Mouse (Mus musculus): ENCODE measurements at regions not wholly inside any gene's neighbourhood (a gene's known extent, or its start where the extent isn't known, plus 50 kb on each side); places are given as distances from the start of the nearest gene placed in this dataset.

GRCm38 (mm10) chr3:40138671-40139070 lies 392.4 kb upstream of the Intu start:
- Histone ChIP-seq H3K4me3 (ENCODE audit: insufficient read depth, low read length) (no peak overlapping the region), H3K27ac (ENCODE audit: insufficient read depth, low read length) (no peak overlapping the region), H3K4me1 (ENCODE audit: control insufficient read depth, insufficient read depth, low read length) (no peaks in the 10 kb centered on the region)
- no peak for TF ChIP-seq POLR2A (IDR thresholded peaks at IDR 0.05; ENCODE audit: low read depth, low read length)
- TF ChIP-seq CTCF (IDR thresholded peaks at IDR 0.05; ENCODE audit: borderline replicate concordance, insufficient read depth, low read length) = no peak

- TF ChIP-seq POLR2A (IDR thresholded peaks at IDR 0.05; ENCODE audit: low read depth, low read length) (no peak), CTCF (IDR thresholded peaks at IDR 0.05; ENCODE audit: borderline replicate concordance, insufficient read depth, low read length) (no peak)
- Histone ChIP-seq H3K4me3 (ENCODE audit: insufficient read depth, low read length) (no peak overlapping the region), H3K4me1 (ENCODE audit: control insufficient read depth, insufficient read depth, low read length) (no peaks in the 10 kb centered on the region), H3K27ac (ENCODE audit: insufficient read depth, low read length) (no peak overlapping the region)
These were observed 388.9 kb upstream of the Intu start for GRCm38 (mm10) chr3:40142229-40142628.

GRCm38 (mm10) chr3:40158631-40159030 lies 372.5 kb upstream of the Intu start:
- Histone ChIP-seq H3K4me1 (ENCODE audit: control insufficient read depth, insufficient read depth, low read length) (no peaks in the 10 kb centered on the region), H3K27ac (ENCODE audit: insufficient read depth, low read length) (no peak overlapping the region), H3K4me3 (ENCODE audit: insufficient read depth, low read length) (no peak overlapping the region)
- no peak for TF ChIP-seq POLR2A (IDR thresholded peaks at IDR 0.05; ENCODE audit: low read depth, low read length)
- TF ChIP-seq CTCF (IDR thresholded peaks at IDR 0.05; ENCODE audit: borderline replicate concordance, insufficient read depth, low read length) = no peak

DNA sequence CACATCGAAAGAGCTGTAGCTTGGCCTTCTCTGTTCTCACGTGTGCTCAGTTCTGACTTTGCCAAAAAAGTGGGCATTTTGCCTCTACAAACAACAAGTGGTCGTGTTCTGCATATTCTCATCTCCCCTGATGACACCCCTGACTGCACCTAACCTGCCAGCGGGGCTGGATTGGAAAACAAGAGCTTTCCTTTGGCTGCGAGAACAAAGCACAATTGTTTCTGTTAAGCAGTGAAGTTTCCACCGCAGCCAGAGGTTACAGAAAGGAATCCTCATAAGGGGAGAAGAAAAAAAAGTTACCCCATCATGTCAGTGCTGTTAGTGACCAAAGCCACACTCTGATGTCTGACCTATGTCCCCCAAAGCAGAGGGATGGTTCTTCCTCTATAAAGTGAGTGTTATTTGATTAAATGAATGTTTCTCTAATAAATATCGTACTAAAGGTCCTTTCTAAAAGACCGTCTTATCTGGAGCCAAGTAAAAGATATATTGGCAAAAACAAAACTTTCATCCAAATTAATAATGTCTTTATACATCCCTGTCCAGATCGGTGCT lies 371.4 kb upstream of the Intu start:
- H3K4me3 ChIP-seq (ENCODE audit: insufficient read depth, low read length) = no peak overlapping the region
- no peak overlapping the region for H3K27ac ChIP-seq (ENCODE audit: insufficient read depth, low read length)
- H3K4me1 ChIP-seq (ENCODE audit: control insufficient read depth, insufficient read depth, low read length) = no peaks in the 10 kb centered on the region
- TF ChIP-seq CTCF (IDR thresholded peaks at IDR 0.05; ENCODE audit: borderline replicate concordance, insufficient read depth, low read length) = no peak
- TF ChIP-seq POLR2A (IDR thresholded peaks at IDR 0.05; ENCODE audit: low read depth, low read length) = no peak

GRCm38 (mm10) chr3:40164181-40164580 lies 366.9 kb upstream of the Intu start:
- TF ChIP-seq CTCF (IDR thresholded peaks at IDR 0.05; ENCODE audit: borderline replicate concordance, insufficient read depth, low read length) (no peak), POLR2A (IDR thresholded peaks at IDR 0.05; ENCODE audit: low read depth, low read length) (no peak)
- no peak overlapping the region for H3K27ac ChIP-seq (ENCODE audit: insufficient read depth, low read length)
- no peaks in the 10 kb centered on the region for H3K4me1 ChIP-seq (ENCODE audit: control insufficient read depth, insufficient read depth, low read length)
- H3K4me3 ChIP-seq (ENCODE audit: insufficient read depth, low read length) = no peak overlapping the region

DNA sequence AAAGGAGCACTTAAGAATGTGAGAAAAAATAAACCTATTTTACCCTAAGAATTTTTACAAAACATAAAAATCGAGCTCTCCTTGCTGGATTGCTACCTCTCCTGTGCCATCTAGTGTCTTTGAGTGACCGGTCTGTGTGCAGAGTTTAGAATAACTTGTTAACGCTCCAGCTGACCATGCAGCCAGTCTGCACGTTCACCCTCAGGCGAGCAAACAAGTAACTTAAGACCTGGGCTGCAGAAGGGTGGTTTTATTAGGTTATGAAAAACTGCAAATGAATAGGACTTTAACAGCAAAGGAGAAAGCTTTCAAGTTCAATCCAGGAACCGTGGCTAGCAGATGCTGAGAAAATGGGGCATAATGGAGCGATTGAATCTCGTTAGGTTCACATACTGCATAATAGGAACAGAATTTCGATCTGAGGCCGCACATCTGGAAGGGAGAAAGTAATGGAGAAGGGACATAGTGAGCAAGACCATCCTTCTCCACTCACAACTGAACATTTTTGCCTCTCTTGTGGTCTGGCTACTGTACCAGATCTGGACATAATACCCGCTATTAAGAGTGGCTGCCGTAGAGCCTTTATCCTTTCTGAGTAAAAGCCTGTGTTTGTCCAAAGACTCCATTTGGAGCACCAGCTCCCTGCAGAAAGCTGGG lies 363.0 kb upstream of the Intu start:
- TF ChIP-seq POLR2A (IDR thresholded peaks at IDR 0.05; ENCODE audit: low read depth, low read length) = no peak
- no peak for TF ChIP-seq CTCF (IDR thresholded peaks at IDR 0.05; ENCODE audit: borderline replicate concordance, insufficient read depth, low read length)
- Histone ChIP-seq H3K27ac (ENCODE audit: insufficient read depth, low read length) (no peak overlapping the region), H3K4me3 (ENCODE audit: insufficient read depth, low read length) (no peak overlapping the region), H3K4me1 (ENCODE audit: control insufficient read depth, insufficient read depth, low read length) (no peaks in the 10 kb centered on the region)

GRCm38 (mm10) chr3:40169590-40169989 lies 361.5 kb upstream of the Intu start:
- Histone ChIP-seq H3K4me3 (ENCODE audit: insufficient read depth, low read length) (no peak overlapping the region), H3K4me1 (ENCODE audit: control insufficient read depth, insufficient read depth, low read length) (no peaks in the 10 kb centered on the region), H3K27ac (ENCODE audit: insufficient read depth, low read length) (no peak overlapping the region)
- TF ChIP-seq CTCF (IDR thresholded peaks at IDR 0.05; ENCODE audit: borderline replicate concordance, insufficient read depth, low read length) (no peak), POLR2A (IDR thresholded peaks at IDR 0.05; ENCODE audit: low read depth, low read length) (no peak)

- Histone ChIP-seq H3K4me1 (ENCODE audit: control insufficient read depth, insufficient read depth, low read length) (no peaks in the 10 kb centered on the region), H3K27ac (ENCODE audit: insufficient read depth, low read length) (peak overlapping the region; percentile 26; the same call in 1 of the 2 replicates), H3K4me3 (ENCODE audit: insufficient read depth, low read length) (no peak overlapping the region)
- no peak for TF ChIP-seq CTCF (IDR thresholded peaks at IDR 0.05; ENCODE audit: borderline replicate concordance, insufficient read depth, low read length)
- TF ChIP-seq POLR2A (IDR thresholded peaks at IDR 0.05; ENCODE audit: low read depth, low read length) = no peak
These were observed 351.3 kb upstream of the Intu start for GRCm38 (mm10) chr3:40179726-40180317.

DNA sequence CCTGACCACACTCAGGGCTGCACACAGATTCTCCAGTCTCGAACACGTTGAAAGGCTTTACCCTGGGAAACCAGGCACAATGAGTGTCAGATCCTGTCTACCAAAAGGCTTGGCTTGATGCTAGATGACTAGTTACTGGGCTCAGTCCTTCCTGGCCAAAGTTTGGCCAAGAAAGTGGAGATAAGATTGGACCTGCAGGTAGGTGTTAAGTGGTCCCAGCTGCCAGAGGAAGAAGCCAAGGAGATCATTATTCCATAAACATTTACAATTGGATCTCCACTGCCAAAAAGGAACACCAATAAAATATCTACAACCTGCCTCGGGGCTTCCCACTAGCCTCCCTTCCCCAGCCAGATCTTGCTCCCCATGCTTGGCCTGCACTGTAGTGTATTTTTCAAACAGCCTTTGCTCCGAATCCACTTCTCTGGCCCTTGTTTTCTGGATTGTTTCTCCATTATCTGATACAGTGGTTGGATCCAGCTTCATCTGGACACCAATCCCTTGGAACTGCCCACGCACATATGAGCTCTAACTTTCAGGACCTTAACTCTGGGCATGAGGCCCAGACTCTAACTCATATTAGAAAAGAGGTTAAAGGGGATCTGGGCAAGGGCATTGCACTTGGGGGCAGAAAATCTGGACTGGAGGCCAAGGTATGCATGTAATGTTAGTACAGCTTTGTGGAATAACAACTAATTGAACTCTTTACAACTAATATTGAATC lies 345.3 kb upstream of the Intu start:
- TF ChIP-seq POLR2A (IDR thresholded peaks at IDR 0.05; ENCODE audit: low read depth, low read length) = no peak
- no peak for TF ChIP-seq CTCF (IDR thresholded peaks at IDR 0.05; ENCODE audit: borderline replicate concordance, insufficient read depth, low read length)
- H3K27ac ChIP-seq (ENCODE audit: insufficient read depth, low read length) = no peak overlapping the region
- H3K4me1 ChIP-seq (ENCODE audit: control insufficient read depth, insufficient read depth, low read length) = no peaks in the 10 kb centered on the region
- H3K4me3 ChIP-seq (ENCODE audit: insufficient read depth, low read length) = no peak overlapping the region

- TF ChIP-seq POLR2A (IDR thresholded peaks at IDR 0.05; ENCODE audit: low read depth, low read length) = no peak
- TF ChIP-seq CTCF (IDR thresholded peaks at IDR 0.05; ENCODE audit: borderline replicate concordance, insufficient read depth, low read length) = no peak
- Histone ChIP-seq H3K4me3 (ENCODE audit: insufficient read depth, low read length) (no peak overlapping the region), H3K4me1 (ENCODE audit: control insufficient read depth, insufficient read depth, low read length) (no peaks in the 10 kb centered on the region), H3K27ac (ENCODE audit: insufficient read depth, low read length) (no peak overlapping the region)
These were observed 341.6 kb upstream of the Intu start for GRCm38 (mm10) chr3:40189529-40189928.
